Mouse (Mus musculus) midbrain, postnatal 0 days (tissue): Measurements from ENCODE around the gene Prr5. TPM values are rescaled to one million over a fixed set of nuclear protein-coding genes. Genes with fewer than 3 reads are reported as not detected.

Source experiments
- ATAC-seq: fragments of 200-750 bp; cut with Nextera tagmentation; 2 replicates; pipeline ENCODE4 v1.8.0; 2017; ENCODE audit warnings: moderate number of reproducible peaks, mild to moderate bottlenecking, moderate TSS enrichment, moderate library complexity; ENCODE audit not compliant: low FRiP score
- DNase-seq: peaks from one replicate; pipeline ENCODE4 v3.0.0-alpha.2; 2015; ENCODE audit warnings: low spot score
- H3K27ac ChIP-seq: fragments of 300-500 bp; sonication (generic); 2 replicates; pipeline ENCODE4 v1.5.1; 2014; ENCODE audit warnings: low read depth, mild to moderate bottlenecking, low read length, mixed read lengths
- H3K27me3 ChIP-seq: fragments of 300-500 bp; sonication (generic); 2 replicates; pipeline ENCODE4 v1.6.1; 2014; ENCODE audit warnings: low read length, control low read depth, mixed read lengths; ENCODE audit not compliant: insufficient read depth
- H3K36me3 ChIP-seq: fragments of 300-500 bp; sonication (generic); 2 replicates; pipeline ENCODE4 v1.6.1; 2014; ENCODE audit warnings: low read length, control low read depth, mixed read lengths; ENCODE audit not compliant: insufficient read depth
- H3K4me1 ChIP-seq: fragments of 300-500 bp; sonication (generic); 2 replicates; pipeline ENCODE4 v1.6.1; 2014; ENCODE audit warnings: mild to moderate bottlenecking, control low read depth, antibody characterized with exemption, low read length, mixed read lengths; ENCODE audit not compliant: insufficient read depth
- H3K4me2 ChIP-seq: fragments of 300-500 bp; sonication (generic); 2 replicates; pipeline ENCODE4 v1.6.1; 2014; ENCODE audit warnings: low read depth, mild to moderate bottlenecking, low read length, mixed read lengths; ENCODE audit not compliant: poor library complexity, severe bottlenecking
- H3K4me3 ChIP-seq: fragments of 300-500 bp; sonication (generic); 2 replicates; pipeline ENCODE4 v1.5.1; 2014; ENCODE audit warnings: low read depth, mild to moderate bottlenecking, low read length, moderate library complexity
- H3K9ac ChIP-seq: fragments of 300-500 bp; sonication (generic); replicated peaks from 2 replicates; pipeline ENCODE4 v1.6.1; 2014; ENCODE audit warnings: mild to moderate bottlenecking, low read length, moderate library complexity, mixed read lengths; ENCODE audit not compliant: poor library complexity, severe bottlenecking
- H3K9me3 ChIP-seq: fragments of 300-500 bp; sonication (generic); 2 replicates; pipeline ENCODE4 v1.6.1; 2016; ENCODE audit warnings: low read length, control low read depth
- CTCF ChIP-seq: IDR thresholded peaks from 2 replicates; pipeline ENCODE4 v1.5.1; 2016; ENCODE audit warnings: antibody characterized with exemption, mild to moderate bottlenecking
- WGBS: fragments of 180-500 bp; shearing (Covaris S2); extraction: QIAGEN DNeasy Blood & Tissue Kit; methylation state at CpG from one replicate; pipeline ENCODE4 v1.1.7; 2014; 5-methylcytosine and 5-hydroxymethylcytosine counted together
- polyA plus RNA-seq: library from polyadenylated mRNA; unstranded; fragments of >200 nt; fragmentation: Nextera tagmentation; extraction: Ambion mirVana; gene quantifications from 2 replicates; pipeline ENCODE4 v1.2.1, GENCODE M21; 2015
- total RNA-seq: library from RNA; depleted of rRNA; stranded (reverse); fragments of >200 nt; gene quantifications from 2 replicates; pipeline ENCODE4 v1.2.3, GENCODE M21; 2014

Gene Prr5
- total and polyA plus RNA-seq, 2 experiments from 2014 or later = 33.4 to 37.8 TPM

- Histone ChIP-seq H3K27ac (no peak overlapping the region), H3K4me2 (no peak overlapping the region), H3K4me1 (peaks cover 7% of the 10 kb centered on the region; the same call in 1 of the 2 replicates), H3K9me3 (no peaks in the 10 kb centered on the region), H3K27me3 (peaks cover 18% of the 10 kb centered on the region), H3K9ac (no peak overlapping the region), H3K36me3 (no peaks in the 10 kb centered on the region), H3K4me3 (no peak overlapping the region)
- no peak for ATAC-seq
- no peak for TF ChIP-seq CTCF
- 76% methylated on average over 11 of the region's 11 CpGs for WGBS
- DNase-seq = no peak
Measured at GRCm38 (mm10) chr15:84677943-84678342, 8.5 kb downstream of the Prr5 start.

GRCm38 (mm10) chr15:84679090-84679489 lies 9.7 kb downstream of the Prr5 start:
- TF ChIP-seq CTCF = peak; percentile 64
- Histone ChIP-seq H3K4me1 (peaks cover 7% of the 10 kb centered on the region; the same call in 1 of the 2 replicates), H3K9me3 (no peaks in the 10 kb centered on the region), H3K27me3 (peaks cover 18% of the 10 kb centered on the region), H3K4me2 (no peak overlapping the region), H3K9ac (no peak overlapping the region), H3K36me3 (no peaks in the 10 kb centered on the region), H3K27ac (no peak overlapping the region), H3K4me3 (no peak overlapping the region)
- DNase-seq (no peak), ATAC-seq (no peak)
- 98% methylated on average over 4 of the region's 4 CpGs for WGBS

GRCm38 (mm10) chr15:84679794-84680193 lies 10.4 kb downstream of the Prr5 start:
- no peak for TF ChIP-seq CTCF
- H3K36me3 ChIP-seq = no peaks in the 10 kb centered on the region
- peaks cover 18% of the 10 kb centered on the region for H3K27me3 ChIP-seq
- no peak overlapping the region for H3K27ac ChIP-seq
- no peak for ATAC-seq
- H3K4me3 ChIP-seq = no peak overlapping the region
- peaks cover 7% of the 10 kb centered on the region; the same call in 1 of the 2 replicates for H3K4me1 ChIP-seq
- no peak overlapping the region for H3K9ac ChIP-seq
- WGBS = 83% methylated on average over 3 of the region's 3 CpGs
- H3K9me3 ChIP-seq = no peaks in the 10 kb centered on the region
- DNase-seq = no peak
- H3K4me2 ChIP-seq = no peak overlapping the region

- Histone ChIP-seq H3K36me3 (no peaks in the 10 kb centered on the region), H3K4me2 (peak overlapping the region; percentile 98), H3K4me1 (peaks cover 7% of the 10 kb centered on the region; the same call in 1 of the 2 replicates), H3K9ac (peak overlapping the region; percentile 50), H3K9me3 (no peaks in the 10 kb centered on the region), H3K27ac (no peak overlapping the region), H3K4me3 (peak overlapping the region; percentile 48), H3K27me3 (peaks cover 18% of the 10 kb centered on the region)
- DNase-seq (peak; percentile 40), ATAC-seq (peak; percentile 47)
- 2% methylated on average over 74 of the region's 77 CpGs for WGBS
- TF ChIP-seq CTCF = no peak
Measured at GRCm38 (mm10) chr15:84680545-84681454, 11.4 kb downstream of the Prr5 start.

DNA sequence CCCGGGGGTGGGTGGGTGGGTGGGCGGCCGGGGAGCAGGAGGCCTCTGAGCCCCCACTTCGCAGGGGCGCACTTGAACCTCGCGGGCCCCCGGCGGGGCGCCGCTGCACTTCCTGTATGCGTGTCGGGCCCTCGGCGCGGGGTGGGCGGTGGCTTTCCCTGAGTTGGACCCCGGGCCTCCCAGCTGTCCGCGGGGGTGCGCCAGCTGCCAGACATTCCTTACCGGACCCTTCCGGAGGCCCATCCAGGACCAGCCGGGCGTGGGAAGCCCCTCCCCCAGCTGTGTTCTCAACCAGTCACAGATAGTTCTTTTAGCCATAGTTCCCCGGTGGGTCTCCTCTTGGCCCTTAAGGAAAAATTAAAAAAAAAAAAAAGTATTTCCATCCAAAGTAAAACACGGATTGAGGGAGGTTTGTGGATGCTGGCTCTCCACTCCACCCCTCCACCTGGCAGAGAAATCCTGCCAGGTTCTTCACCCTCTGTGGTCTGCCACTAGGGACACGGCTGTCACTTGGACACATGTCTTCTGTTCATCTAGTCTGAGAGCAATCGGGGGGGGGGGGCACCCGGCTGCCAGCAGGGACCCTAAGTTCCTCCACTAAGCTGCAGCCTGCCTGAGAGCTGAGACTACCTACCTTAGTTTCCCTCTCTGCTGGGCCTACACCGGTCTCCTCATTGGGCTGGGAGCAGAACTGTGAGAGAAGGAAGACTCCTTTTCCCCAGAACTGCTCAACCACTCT lies 12.2 kb downstream of the Prr5 start:
- H3K9me3 ChIP-seq = no peaks in the 10 kb centered on the region
- no peak overlapping the region for H3K27ac ChIP-seq
- no peaks in the 10 kb centered on the region for H3K36me3 ChIP-seq
- peak overlapping the region; percentile 98 for H3K4me2 ChIP-seq
- DNase-seq (peak; percentile 38), ATAC-seq (no peak)
- peak overlapping the region; percentile 50 for H3K9ac ChIP-seq
- peak overlapping the region; percentile 48 for H3K4me3 ChIP-seq
- peak; percentile 26 for TF ChIP-seq CTCF
- 6% methylated on average over 24 of the region's 31 CpGs for WGBS
- H3K27me3 ChIP-seq = peaks cover 18% of the 10 kb centered on the region
- peaks cover 7% of the 10 kb centered on the region; the same call in 1 of the 2 replicates for H3K4me1 ChIP-seq
